Mouse (Mus musculus) kidney, embryonic 16.5 days (tissue): Measurements from ENCODE around the gene Rbks. TPM values are rescaled to one million over a fixed set of nuclear protein-coding genes. Genes with fewer than 3 reads are reported as not detected.

Experiments
- ATAC-seq: fragments of 200-750 bp; cut with Nextera tagmentation; 2 replicates; pipeline ENCODE4 v1.8.0; 2017; ENCODE audit warnings: moderate TSS enrichment; ENCODE audit not compliant: low FRiP score, low TSS enrichment
- H3K27ac ChIP-seq: fragments of 300-500 bp; sonication (generic); 2 replicates; pipeline ENCODE4 v1.5.1; 2014; ENCODE audit warnings: low read length
- H3K27me3 ChIP-seq: fragments of 300-500 bp; sonication (generic); 2 replicates; pipeline ENCODE4 v1.6.1; 2014; ENCODE audit warnings: low read length, control low read depth, mixed read lengths; ENCODE audit not compliant: insufficient read depth
- H3K36me3 ChIP-seq: fragments of 300-500 bp; sonication (generic); 2 replicates; pipeline ENCODE4 v1.6.1; 2014; ENCODE audit warnings: low read length, control low read depth, mixed read lengths; ENCODE audit not compliant: insufficient read depth
- H3K4me1 ChIP-seq: fragments of 300-500 bp; sonication (generic); 2 replicates; pipeline ENCODE4 v1.6.1; 2014; ENCODE audit warnings: low read length, control low read depth, mixed read lengths; ENCODE audit not compliant: insufficient read depth
- H3K4me2 ChIP-seq: fragments of 300-500 bp; sonication (generic); replicated peaks from 2 replicates; pipeline ENCODE4 v1.6.1; 2014; ENCODE audit warnings: low read depth, low read length
- H3K4me3 ChIP-seq: fragments of 300-500 bp; sonication (generic); 2 replicates; pipeline ENCODE4 v1.5.1; 2014; ENCODE audit warnings: mild to moderate bottlenecking, low read length
- H3K9ac ChIP-seq: fragments of 300-500 bp; sonication (generic); replicated peaks from 2 replicates; pipeline ENCODE4 v1.6.1; 2014; ENCODE audit warnings: low read length
- H3K9me3 ChIP-seq: fragments of 300-500 bp; sonication (generic); 2 replicates; pipeline ENCODE4 v1.6.1; 2016; ENCODE audit warnings: low read length, control low read depth
- WGBS: fragments of 180-500 bp; shearing (Covaris S2); extraction: QIAGEN DNeasy Blood & Tissue Kit; methylation state at CpG from one replicate; pipeline ENCODE4 v1.1.7; 2014; 5-methylcytosine and 5-hydroxymethylcytosine counted together
- polyA plus RNA-seq: library from polyadenylated mRNA; unstranded; fragments of >200 nt; fragmentation: Nextera tagmentation; extraction: Ambion mirVana; gene quantifications from 2 replicates; pipeline ENCODE4 v1.2.1, GENCODE M21; 2015

Rbks gene
- polyA plus RNA-seq, 1 experiment from 2014 or later = 5.8 TPM

DNA sequence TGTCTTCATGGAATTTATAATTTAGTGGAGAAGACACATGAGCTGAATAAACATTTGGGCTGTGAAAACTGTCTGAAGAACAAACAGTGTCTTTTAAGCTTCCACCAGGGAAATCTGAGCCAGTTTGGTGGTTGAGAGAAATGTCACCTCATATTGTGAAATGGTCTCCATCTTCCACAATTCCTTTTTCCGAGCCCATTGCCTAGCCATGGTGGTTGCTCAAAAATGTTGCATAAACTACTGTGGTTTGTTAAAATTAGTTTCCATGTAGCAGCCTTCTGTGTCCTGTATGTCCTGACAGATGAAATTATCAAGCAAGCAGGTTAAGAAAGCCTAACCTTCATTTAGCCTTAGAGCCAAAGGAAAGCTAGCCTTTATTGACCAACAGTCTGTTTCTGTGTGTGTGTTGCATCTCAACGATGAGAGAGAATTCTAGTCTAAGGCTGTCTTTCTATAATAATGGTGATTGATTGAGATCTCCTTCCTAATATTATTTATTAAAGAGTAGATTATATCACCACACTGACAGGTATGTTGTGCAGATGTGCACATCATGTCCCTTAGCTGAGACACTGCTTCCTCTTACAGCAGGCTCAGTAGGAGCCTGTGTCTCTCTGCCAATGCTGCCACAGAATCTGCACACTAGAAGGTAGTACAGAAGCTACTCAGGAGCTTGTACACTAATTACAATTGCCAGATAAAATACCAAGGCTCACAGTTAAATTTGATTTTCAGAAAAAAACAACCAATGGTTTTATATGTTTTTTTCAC lies 46.7 kb downstream of the Rbks start:
- Histone ChIP-seq H3K27ac (no peak overlapping the region), H3K27me3 (no peaks in the 10 kb centered on the region), H3K9ac (no peak overlapping the region), H3K9me3 (0 out of 2 replicates have a peak, but pooled peaks cover 4% of the 10 kb centered on the region), H3K36me3 (no peaks in the 10 kb centered on the region), H3K4me2 (no peak overlapping the region), H3K4me3 (no peak overlapping the region), H3K4me1 (no peaks in the 10 kb centered on the region)
- ATAC-seq = no peak
- 88% methylated on average over 2 of the region's 2 CpGs for WGBS

DNA sequence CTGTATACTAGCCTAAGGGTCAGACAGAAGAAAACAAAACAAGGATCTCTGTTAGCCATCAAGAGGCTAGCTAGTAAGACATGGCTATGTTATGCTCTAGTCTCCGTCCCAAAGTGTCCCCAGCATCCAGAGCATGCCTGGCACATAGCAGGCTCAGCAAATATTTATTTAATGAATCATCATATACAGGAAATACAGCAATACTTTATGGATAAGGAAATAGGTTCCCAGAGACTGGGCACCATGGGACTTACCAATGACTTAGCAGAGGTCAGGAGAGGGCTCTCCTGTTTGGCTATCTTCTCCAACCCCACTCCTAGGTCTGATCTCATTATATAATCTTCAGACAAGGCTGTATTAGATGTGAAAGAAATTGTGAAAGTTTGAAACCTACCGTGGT lies 50.1 kb downstream of the Rbks start:
- WGBS = 71% methylated on average over 2 of the region's 2 CpGs
- H3K9ac ChIP-seq = no peak overlapping the region
- H3K4me2 ChIP-seq = no peak overlapping the region
- no peaks in the 10 kb centered on the region for H3K36me3 ChIP-seq
- no peaks in the 10 kb centered on the region for H3K27me3 ChIP-seq
- H3K4me3 ChIP-seq = no peak overlapping the region
- H3K27ac ChIP-seq = no peak overlapping the region
- no peaks in the 10 kb centered on the region for H3K4me1 ChIP-seq
- ATAC-seq = no peak
- no peaks in the 10 kb centered on the region for H3K9me3 ChIP-seq

DNA sequence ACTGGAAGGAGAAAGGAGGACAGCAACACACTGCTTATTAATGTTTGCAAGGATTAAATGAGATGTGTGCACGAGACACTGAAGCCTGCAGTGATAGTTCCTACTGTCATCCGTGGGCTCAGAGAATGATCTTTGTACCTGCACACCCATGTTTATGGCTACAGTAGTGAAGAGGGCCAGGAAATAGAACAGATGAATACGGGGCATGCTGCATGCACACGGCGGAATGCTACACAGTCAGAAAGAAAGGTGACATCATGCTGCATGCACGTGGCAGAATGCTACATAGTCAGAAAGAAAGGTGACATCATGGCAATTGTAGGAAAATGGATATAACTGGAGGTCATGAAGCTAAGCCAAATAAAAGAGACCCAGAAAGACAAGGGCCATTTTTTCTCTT lies 50.9 kb downstream of the Rbks start:
- WGBS = 85% methylated on average over 6 of the region's 6 CpGs
- Histone ChIP-seq H3K4me2 (no peak overlapping the region), H3K27ac (no peak overlapping the region), H3K9me3 (no peaks in the 10 kb centered on the region), H3K27me3 (no peaks in the 10 kb centered on the region), H3K9ac (no peak overlapping the region), H3K4me1 (no peaks in the 10 kb centered on the region), H3K36me3 (no peaks in the 10 kb centered on the region), H3K4me3 (no peak overlapping the region)
- ATAC-seq = no peak

DNA sequence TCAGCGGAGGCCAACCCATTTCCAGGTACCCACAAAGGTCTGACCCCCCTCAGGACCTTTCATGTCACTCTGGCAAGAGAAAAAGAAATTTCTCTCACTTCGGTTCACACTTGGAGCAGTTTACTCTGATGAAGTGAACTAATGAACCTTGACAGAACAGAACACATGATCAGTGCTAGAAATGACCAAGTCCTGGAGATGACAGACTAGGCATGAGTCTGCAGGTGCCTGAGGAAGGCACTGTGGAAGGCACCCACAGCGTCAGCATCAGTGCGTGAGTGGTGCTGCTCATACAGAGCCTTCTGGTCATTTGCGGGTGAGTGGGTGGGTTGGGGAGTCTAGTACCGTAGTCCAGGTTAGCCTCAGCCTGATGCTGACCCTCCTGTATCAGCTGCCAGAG lies 51.6 kb downstream of the Rbks start:
- WGBS = 79% methylated on average over 6 of the region's 6 CpGs
- Histone ChIP-seq H3K4me2 (no peak overlapping the region), H3K9me3 (no peaks in the 10 kb centered on the region), H3K4me3 (no peak overlapping the region), H3K27ac (no peak overlapping the region), H3K27me3 (no peaks in the 10 kb centered on the region), H3K4me1 (no peaks in the 10 kb centered on the region), H3K36me3 (no peaks in the 10 kb centered on the region), H3K9ac (no peak overlapping the region)
- ATAC-seq = no peak

DNA sequence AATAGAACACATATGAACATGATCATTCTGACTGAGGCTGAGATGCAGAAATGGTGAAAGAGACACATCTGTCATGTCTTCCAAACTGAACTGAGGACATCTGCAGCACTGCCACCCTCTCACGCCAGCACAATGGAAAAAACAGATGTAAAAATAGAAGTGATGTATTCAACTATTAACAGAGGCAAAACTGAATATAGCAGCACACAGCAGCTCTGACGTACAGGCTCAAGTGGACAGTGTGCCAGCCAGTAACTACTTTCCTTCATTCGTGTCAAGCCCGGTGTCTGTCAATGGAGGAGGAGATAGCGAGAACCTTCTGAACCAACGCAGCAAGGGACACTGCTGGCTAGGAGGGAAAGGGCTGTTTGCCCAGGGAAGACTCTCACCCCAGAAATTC lies 52.6 kb downstream of the Rbks start:
- H3K27me3 ChIP-seq = no peaks in the 10 kb centered on the region
- H3K9ac ChIP-seq = no peak overlapping the region
- no peak for ATAC-seq
- no peaks in the 10 kb centered on the region for H3K9me3 ChIP-seq
- H3K4me3 ChIP-seq = no peak overlapping the region
- no peaks in the 10 kb centered on the region for H3K4me1 ChIP-seq
- H3K27ac ChIP-seq = no peak overlapping the region
- 92% methylated on average over 6 of the region's 6 CpGs for WGBS
- H3K36me3 ChIP-seq = no peaks in the 10 kb centered on the region
- no peak overlapping the region for H3K4me2 ChIP-seq

GRCm38 (mm10) chr5:31644272-31644671 lies 53.2 kb downstream of the Rbks start:
- H3K9me3 ChIP-seq = no peaks in the 10 kb centered on the region
- no peak overlapping the region for H3K9ac ChIP-seq
- H3K4me3 ChIP-seq = no peak overlapping the region
- ATAC-seq = no peak
- no peaks in the 10 kb centered on the region for H3K4me1 ChIP-seq
- 87% methylated on average over 4 of the region's 4 CpGs for WGBS
- H3K4me2 ChIP-seq = no peak overlapping the region
- no peaks in the 10 kb centered on the region for H3K36me3 ChIP-seq
- no peaks in the 10 kb centered on the region for H3K27me3 ChIP-seq
- H3K27ac ChIP-seq = no peak overlapping the region

DNA sequence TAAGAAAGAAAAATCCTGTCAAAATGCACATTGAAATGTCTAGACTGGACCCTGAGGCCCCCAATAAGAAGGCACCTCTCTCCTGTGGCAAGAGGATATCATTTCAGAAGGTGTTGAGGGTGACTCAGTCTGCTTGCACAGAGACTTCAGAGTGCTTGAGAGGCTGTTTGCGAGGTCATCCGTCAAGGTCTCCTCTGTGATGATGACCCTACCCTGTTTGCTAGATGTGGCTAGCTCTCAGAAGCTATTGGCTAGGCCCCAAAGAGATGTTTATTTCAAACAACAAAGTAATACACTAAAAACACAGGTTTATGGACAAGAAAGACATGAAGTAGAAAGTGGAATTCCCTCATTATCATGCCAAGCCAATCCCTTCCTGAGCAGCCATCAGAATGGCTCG lies 55.1 kb downstream of the Rbks start:
- ATAC-seq = no peak

GRCm38 (mm10) chr5:31640542-31640941 lies 56.9 kb downstream of the Rbks start:
- 90% methylated on average over 2 of the region's 2 CpGs for WGBS

More for the DNA sequence above, 55.1 kb downstream of the Rbks start:
- H3K27ac ChIP-seq = no peak overlapping the region
- no peak overlapping the region for H3K9ac ChIP-seq
- no peak overlapping the region for H3K4me2 ChIP-seq
- 88% methylated on average over 3 of the region's 3 CpGs for WGBS
- no peaks in the 10 kb centered on the region for H3K27me3 ChIP-seq
- H3K4me3 ChIP-seq = no peak overlapping the region
- H3K9me3 ChIP-seq = no peaks in the 10 kb centered on the region
- no peaks in the 10 kb centered on the region for H3K36me3 ChIP-seq
- H3K4me1 ChIP-seq = no peaks in the 10 kb centered on the region

GRCm38 (mm10) chr5:31636636-31637253 lies 60.7 kb downstream of the Rbks start:
- Histone ChIP-seq H3K4me3 (no peak overlapping the region), H3K4me1 (peaks cover 17% of the 10 kb centered on the region), H3K4me2 (no peak overlapping the region), H3K9ac (no peak overlapping the region), H3K9me3 (no peaks in the 10 kb centered on the region), H3K27ac (no peak overlapping the region), H3K36me3 (no peaks in the 10 kb centered on the region), H3K27me3 (no peaks in the 10 kb centered on the region)
- no peak for ATAC-seq
- WGBS = 64% methylated on average over 9 of the region's 9 CpGs

More at GRCm38 (mm10) chr5:31640542-31640941, 56.9 kb downstream of the Rbks start:
- Histone ChIP-seq H3K9me3 (no peaks in the 10 kb centered on the region), H3K9ac (no peak overlapping the region), H3K4me1 (peaks cover 9% of the 10 kb centered on the region), H3K36me3 (no peaks in the 10 kb centered on the region), H3K27ac (no peak overlapping the region), H3K4me2 (no peak overlapping the region), H3K27me3 (no peaks in the 10 kb centered on the region), H3K4me3 (no peak overlapping the region)
- ATAC-seq = no peak

DNA sequence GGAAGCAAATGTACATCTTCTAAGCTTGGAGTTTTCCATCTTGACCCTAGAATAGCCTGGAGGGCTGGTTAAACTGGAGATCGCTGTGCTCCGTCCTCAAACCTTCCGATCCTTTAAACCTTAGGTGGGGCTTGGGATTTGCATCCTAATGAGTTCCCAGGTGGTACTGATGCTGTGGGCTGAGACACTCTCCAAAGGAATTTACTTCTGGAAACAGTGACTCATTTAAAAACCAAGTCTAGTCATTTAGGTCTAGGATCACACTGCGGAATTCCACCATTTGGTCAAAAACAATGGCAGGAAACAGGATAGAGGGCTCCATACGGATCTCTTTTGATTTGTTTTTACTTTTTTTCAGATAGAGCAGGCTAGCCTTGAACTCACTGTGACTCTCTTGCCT lies 62.7 kb downstream of the Rbks start:
- peaks cover 23% of the 10 kb centered on the region for H3K4me1 ChIP-seq
- H3K27me3 ChIP-seq = no peaks in the 10 kb centered on the region
- H3K27ac ChIP-seq = no peak overlapping the region
- H3K4me3 ChIP-seq = no peak overlapping the region
- no peak overlapping the region for H3K4me2 ChIP-seq
- H3K36me3 ChIP-seq = no peaks in the 10 kb centered on the region
- WGBS = 68% methylated on average over 5 of the region's 5 CpGs
- no peak for ATAC-seq
- H3K9me3 ChIP-seq = no peaks in the 10 kb centered on the region
- no peak overlapping the region for H3K9ac ChIP-seq
